Mouse (Mus musculus) forebrain, embryonic 11.5 days (tissue): ENCODE measurements around the gene Dhx38. TPM values are rescaled to one million over a fixed set of nuclear protein-coding genes. Genes with fewer than 3 reads are reported as not detected.

ENCODE experiments used
- ATAC-seq: fragments of 200-750 bp; cut with Nextera tagmentation; replicated peaks from 2 replicates; pipeline ENCODE4 v1.8.0; 2017; ENCODE audit warnings: moderate TSS enrichment; ENCODE audit not compliant: low FRiP score
- DNase-seq: peaks from one replicate; pipeline ENCODE4 v3.0.0-alpha.2; 2017; ENCODE audit warnings: low spot score
- H3K27ac ChIP-seq: fragments of 300-500 bp; sonication (generic); 2 replicates; pipeline ENCODE4 v1.5.1; 2014; ENCODE audit warnings: low read depth, low read length
- H3K27me3 ChIP-seq: fragments of 300-500 bp; sonication (generic); 2 replicates; pipeline ENCODE4 v1.6.1; 2014; ENCODE audit warnings: mild to moderate bottlenecking, low read length, mixed read lengths; ENCODE audit not compliant: control insufficient read depth, insufficient read depth
- H3K36me3 ChIP-seq: fragments of 300-500 bp; sonication (generic); 2 replicates; pipeline ENCODE4 v1.6.1; 2014; ENCODE audit warnings: mild to moderate bottlenecking, low read length, moderate library complexity, mixed read lengths; ENCODE audit not compliant: control insufficient read depth, insufficient read depth
- H3K4me1 ChIP-seq: fragments of 300-500 bp; sonication (generic); replicated peaks from 2 replicates; pipeline ENCODE4 v1.6.1; 2014; ENCODE audit warnings: low read length, mixed read lengths; ENCODE audit not compliant: control insufficient read depth, insufficient read depth
- H3K4me2 ChIP-seq: fragments of 300-500 bp; sonication (generic); 2 replicates; pipeline ENCODE4 v1.6.1; 2014; ENCODE audit warnings: low read depth, mild to moderate bottlenecking, low read length, moderate library complexity, mixed read lengths; ENCODE audit not compliant: severe bottlenecking
- H3K4me3 ChIP-seq: fragments of 300-500 bp; sonication (generic); 2 replicates; pipeline ENCODE4 v1.5.1; 2014; ENCODE audit warnings: low read depth, low read length
- H3K9ac ChIP-seq: fragments of 300-500 bp; sonication (generic); 2 replicates; pipeline ENCODE4 v1.6.1; 2014; ENCODE audit warnings: low read length
- H3K9me3 ChIP-seq: fragments of 300-500 bp; sonication (generic); 2 replicates; pipeline ENCODE4 v1.6.1; 2016; ENCODE audit warnings: low read length, mixed read lengths; ENCODE audit not compliant: control insufficient read depth
- WGBS: fragments of 180-500 bp; shearing (Covaris S2); extraction: QIAGEN DNeasy Blood & Tissue Kit; methylation state at CpG from one replicate; pipeline ENCODE4 v1.1.7; 2014; 5-methylcytosine and 5-hydroxymethylcytosine counted together
- polyA plus RNA-seq: library from polyadenylated mRNA; unstranded; fragments of >200 nt; fragmentation: Nextera tagmentation; extraction: Ambion mirVana; gene quantifications from 2 replicates; pipeline ENCODE4 v1.2.1, GENCODE M21; 2014

Gene Dhx38
- polyA plus RNA-seq, 1 experiment from 2014 or later, result 30.6 TPM

GRCm38 (mm10) chr8:109576311-109576710 lies 10.7 kb upstream of the Dhx38 start:
- DNase-seq (no peak), ATAC-seq (no peak)
- Histone ChIP-seq H3K9ac (no peak overlapping the region), H3K9me3 (no peaks in the 10 kb centered on the region), H3K27me3 (no peaks in the 10 kb centered on the region), H3K4me3 (no peak overlapping the region), H3K4me1 (no peaks in the 10 kb centered on the region), H3K27ac (no peak overlapping the region), H3K36me3 (no peaks in the 10 kb centered on the region), H3K4me2 (no peak overlapping the region)
- WGBS, result 79% methylated on average over 4 of the region's 4 CpGs

GRCm38 (mm10) chr8:109571139-109571538 lies 5.5 kb upstream of the Dhx38 start:
- Histone ChIP-seq H3K36me3 (no peaks in the 10 kb centered on the region), H3K4me2 (no peak overlapping the region), H3K27me3 (no peaks in the 10 kb centered on the region), H3K9me3 (no peaks in the 10 kb centered on the region), H3K27ac (no peak overlapping the region), H3K4me1 (peaks cover 5% of the 10 kb centered on the region; the same call in 1 of the 2 replicates), H3K4me3 (no peak overlapping the region), H3K9ac (no peak overlapping the region)
- ATAC-seq (no peak), DNase-seq (no peak)
- WGBS, result 92% methylated on average over 12 of the region's 12 CpGs

DNA sequence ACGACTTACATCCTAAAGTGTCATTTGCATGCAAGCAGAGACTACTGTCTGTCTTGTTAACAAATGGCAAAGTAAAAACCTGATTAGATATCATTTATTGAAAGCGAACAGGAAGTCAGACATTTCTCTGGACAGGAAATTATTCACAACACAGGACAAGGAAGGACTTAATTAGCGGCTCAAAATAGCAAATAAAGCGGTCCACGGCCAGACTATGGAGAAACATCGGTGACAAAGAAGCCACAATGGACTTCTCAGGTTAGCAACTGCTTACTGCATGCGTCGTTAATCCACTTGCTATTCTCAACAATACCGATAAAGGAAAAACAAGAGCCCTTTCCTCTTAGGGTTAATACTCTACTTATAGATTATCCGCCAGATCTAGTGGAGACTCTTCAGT lies 895 bp downstream of the Dhx38 start:
- no peaks in the 10 kb centered on the region for H3K9me3 ChIP-seq
- H3K36me3 ChIP-seq, result peaks cover 8% of the 10 kb centered on the region
- ATAC-seq, result no peak
- no peaks in the 10 kb centered on the region for H3K27me3 ChIP-seq
- H3K4me1 ChIP-seq, result peaks cover 10% of the 10 kb centered on the region; the same call in 1 of the 2 replicates
- peak overlapping the region; percentile 90 for H3K9ac ChIP-seq
- H3K4me2 ChIP-seq, result peak overlapping the region; percentile 88
- 5% methylated on average over 10 of the region's 10 CpGs for WGBS
- no peak overlapping the region for H3K27ac ChIP-seq
- H3K4me3 ChIP-seq, result peak overlapping the region; percentile 91
- no peak for DNase-seq

DNA sequence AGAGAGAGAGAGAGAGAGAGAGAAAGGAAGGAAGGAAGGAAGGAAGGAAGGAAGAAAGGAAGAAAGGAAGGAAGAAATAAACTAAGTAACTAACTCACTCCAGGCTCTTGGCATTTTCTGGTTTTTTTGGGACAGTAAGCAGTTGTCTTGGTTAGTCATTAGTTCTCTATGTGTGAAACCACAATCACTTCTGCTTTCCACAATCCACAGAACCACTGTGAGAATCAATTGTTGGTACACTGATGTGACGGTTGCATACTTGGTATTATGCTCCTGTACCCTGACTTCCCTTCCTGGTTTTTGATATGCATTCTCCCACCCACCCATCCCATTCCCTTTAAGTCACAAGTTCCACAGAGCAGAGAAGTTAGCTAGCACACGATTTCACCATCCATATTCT lies 1.8 kb downstream of the Dhx38 start:
- H3K4me3 ChIP-seq, result no peak overlapping the region; the same call in 1 of the 2 replicates
- DNase-seq, result no peak
- no peak overlapping the region for H3K4me2 ChIP-seq

GRCm38 (mm10) chr8:109551663-109552062 lies 14.0 kb downstream of the Dhx38 start:
- Histone ChIP-seq H3K27me3 (no peaks in the 10 kb centered on the region), H3K4me2 (no peak overlapping the region), H3K36me3 (peaks cover 35% of the 10 kb centered on the region), H3K27ac (no peak overlapping the region), H3K4me1 (no peaks in the 10 kb centered on the region), H3K9ac (no peak overlapping the region), H3K4me3 (no peak overlapping the region), H3K9me3 (no peaks in the 10 kb centered on the region)
- 54% methylated on average over 3 of the region's 3 CpGs for WGBS
- DNase-seq (peak; percentile 67), ATAC-seq (no peak)

More for the DNA sequence above, 1.8 kb downstream of the Dhx38 start:
- H3K9ac ChIP-seq, result no peak overlapping the region
- H3K27ac ChIP-seq, result no peak overlapping the region
- no peaks in the 10 kb centered on the region for H3K27me3 ChIP-seq
- no peak for ATAC-seq
- H3K36me3 ChIP-seq, result peaks cover 12% of the 10 kb centered on the region
- no peaks in the 10 kb centered on the region for H3K9me3 ChIP-seq
- 76% methylated on average over 2 of the region's 2 CpGs for WGBS
- H3K4me1 ChIP-seq, result peaks cover 10% of the 10 kb centered on the region; the same call in 1 of the 2 replicates

DNA sequence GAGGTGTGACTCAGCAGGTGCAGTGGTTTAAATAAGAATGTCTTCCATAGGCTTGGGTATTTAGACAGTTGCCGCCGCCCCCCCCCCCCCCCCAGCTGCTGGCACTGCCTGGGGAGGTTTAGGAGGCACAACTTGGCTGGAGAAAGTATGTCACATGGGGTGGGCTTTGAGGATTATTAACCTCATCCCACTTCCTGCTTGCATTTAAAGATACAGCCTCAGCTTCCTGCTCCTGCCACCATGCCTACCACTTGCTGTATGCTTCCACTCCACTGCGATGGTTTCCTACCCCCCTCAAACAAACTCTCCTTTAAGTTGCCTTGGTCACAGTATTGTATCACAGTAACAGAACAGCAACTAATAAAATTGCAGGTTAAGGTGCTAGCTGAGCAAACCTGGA lies 21.6 kb downstream of the Dhx38 start:
- no peaks in the 10 kb centered on the region for H3K9me3 ChIP-seq
- ATAC-seq, result no peak
- H3K9ac ChIP-seq, result no peak overlapping the region
- no peaks in the 10 kb centered on the region for H3K27me3 ChIP-seq
- WGBS, result 68% methylated on average over 2 of the region's 3 CpGs
- no peak overlapping the region for H3K4me2 ChIP-seq
- H3K4me1 ChIP-seq, result no peaks in the 10 kb centered on the region
- no peak overlapping the region for H3K4me3 ChIP-seq
- peaks cover 16% of the 10 kb centered on the region; the same call in 1 of the 2 replicates for H3K36me3 ChIP-seq
- no peak for DNase-seq
- H3K27ac ChIP-seq, result no peak overlapping the region

DNA sequence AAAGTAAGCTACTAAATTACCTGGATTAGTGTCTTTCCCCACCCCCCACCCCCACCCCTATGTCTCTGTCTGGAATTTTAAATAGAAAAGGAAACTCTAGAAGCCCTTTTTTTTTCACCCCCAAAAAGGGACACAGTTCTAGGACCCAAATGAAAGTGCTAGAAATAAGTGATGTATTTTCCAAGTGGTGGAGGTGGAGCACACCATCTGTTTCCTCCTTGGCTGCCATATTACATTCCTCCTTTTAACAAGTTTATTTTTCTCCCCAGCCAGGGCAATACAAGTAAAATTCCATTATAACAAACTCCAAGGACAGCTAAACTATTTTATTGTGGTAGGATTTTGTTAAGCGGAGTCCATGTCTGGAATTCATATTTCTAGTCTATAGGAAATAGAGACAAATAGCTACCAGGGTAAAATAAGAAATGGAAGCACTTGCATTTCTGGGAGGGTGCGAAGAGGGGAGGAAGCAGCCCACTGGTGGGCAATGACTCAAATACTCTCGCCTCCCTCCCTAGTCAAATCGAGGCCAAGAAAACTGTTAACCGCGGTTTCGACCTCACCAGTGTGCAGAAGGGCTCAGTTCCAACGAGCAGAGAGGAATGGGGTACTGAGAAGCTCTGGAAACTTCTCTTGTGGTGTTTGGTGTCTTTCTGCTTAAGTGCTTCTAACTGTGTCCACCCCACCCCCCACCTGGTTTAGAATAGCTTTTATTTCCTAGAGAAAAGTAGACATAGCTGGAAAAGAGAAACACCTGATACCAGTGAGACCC lies 22.7 kb downstream of the Dhx38 start:
- no peak overlapping the region for H3K4me2 ChIP-seq
- no peaks in the 10 kb centered on the region for H3K9me3 ChIP-seq
- H3K27me3 ChIP-seq, result no peaks in the 10 kb centered on the region
- peaks cover 12% of the 10 kb centered on the region; the same call in 1 of the 2 replicates for H3K36me3 ChIP-seq
- no peak for ATAC-seq
- no peaks in the 10 kb centered on the region for H3K4me1 ChIP-seq
- no peak for DNase-seq
- no peak overlapping the region for H3K4me3 ChIP-seq
- 91% methylated on average over 8 of the region's 8 CpGs for WGBS
- H3K27ac ChIP-seq, result no peak overlapping the region
- H3K9ac ChIP-seq, result no peak overlapping the region

DNA sequence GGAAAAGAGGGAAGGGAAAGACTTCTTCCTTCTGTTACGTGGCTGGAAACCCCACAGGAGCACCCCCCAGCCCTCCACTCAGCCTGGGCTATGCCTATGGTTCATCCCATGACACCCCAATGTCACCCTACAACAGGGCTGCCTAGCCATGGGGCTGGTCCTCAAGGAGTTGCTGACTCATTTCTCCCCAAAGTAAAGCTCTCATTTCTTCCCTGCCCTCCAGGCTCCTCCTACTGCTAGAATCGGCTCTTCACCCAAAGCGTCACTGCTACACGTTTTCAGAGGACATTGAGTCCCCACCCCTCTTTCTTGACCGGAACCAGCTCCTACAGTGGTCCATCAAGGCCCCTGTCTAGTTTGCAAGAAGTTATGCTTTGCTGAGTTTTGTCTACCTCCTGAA lies 23.5 kb downstream of the Dhx38 start:
- DNase-seq (no peak), ATAC-seq (no peak)
- Histone ChIP-seq H3K4me2 (no peak overlapping the region), H3K4me1 (no peaks in the 10 kb centered on the region), H3K9me3 (no peaks in the 10 kb centered on the region), H3K9ac (no peak overlapping the region), H3K4me3 (no peak overlapping the region), H3K27ac (no peak overlapping the region), H3K36me3 (peaks cover 6% of the 10 kb centered on the region; the same call in 1 of the 2 replicates), H3K27me3 (no peaks in the 10 kb centered on the region)
- 79% methylated on average over 5 of the region's 5 CpGs for WGBS

DNA sequence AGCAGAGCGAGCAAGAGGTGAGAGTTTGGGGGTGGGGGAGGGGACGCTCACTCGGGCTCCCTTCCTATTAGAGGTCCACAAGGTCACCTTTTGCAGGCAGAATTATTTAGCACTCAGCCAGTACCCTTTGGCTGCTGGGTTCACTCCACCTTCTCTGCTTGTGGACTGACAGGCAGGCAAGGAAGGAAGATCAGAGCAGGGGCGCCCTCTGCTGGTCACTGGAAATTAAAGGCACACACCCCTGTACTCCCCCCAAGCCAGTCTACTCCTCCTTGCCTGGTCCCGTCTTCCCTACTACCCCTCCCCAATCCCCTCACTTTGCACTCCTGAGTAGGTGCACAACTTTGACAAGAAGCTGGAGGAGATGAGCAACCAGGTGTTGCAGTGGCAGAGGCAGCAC lies 29.0 kb downstream of the Dhx38 start:
- Histone ChIP-seq H3K9ac (0 out of 2 replicates have a peak overlapping the region, but pooled peaks have one; percentile 4), H3K27me3 (no peaks in the 10 kb centered on the region), H3K36me3 (no peaks in the 10 kb centered on the region), H3K27ac (no peak overlapping the region), H3K4me2 (no peak overlapping the region), H3K4me1 (no peaks in the 10 kb centered on the region), H3K9me3 (no peaks in the 10 kb centered on the region), H3K4me3 (no peak overlapping the region)
- peak; percentile 75 for ATAC-seq
- 3% methylated on average over 5 of the region's 5 CpGs for WGBS
- peak; percentile 93 for DNase-seq
